Mouse (Mus musculus) MEL (cell line): ENCODE measurements around the gene Crygd. TPM values are rescaled to one million over a fixed set of nuclear protein-coding genes. Genes with fewer than 3 reads are reported as not detected.

Experiments
- DNase-seq: peaks from one replicate; pipeline ENCODE4 v3.0.0; 2011; ENCODE audit warnings: low read depth, low spot score
- H3K27ac ChIP-seq: 2 replicates; pipeline ENCODE4 v1.5.1; 2012; ENCODE audit warnings: low read depth, mild to moderate bottlenecking, control low read depth, low read length, moderate library complexity; ENCODE audit not compliant: control insufficient read depth
- H3K27me3 ChIP-seq, 2 experiments: fragments of 150-350 bp in 1 of 2; sonication (generic) in 1 of 2; 2 replicates each; pipeline ENCODE4 v1.6.1; 2012; ENCODE audit warnings: low read length in 2 of 2, mild to moderate bottlenecking in 2 of 2, improper control_type of control experiment in 1 of 2, moderate library complexity in 1 of 2; ENCODE audit not compliant: insufficient read depth in 2 of 2, control insufficient read depth in 1 of 2
- H3K36me3 ChIP-seq, 2 experiments: 2 replicates each; pipeline ENCODE4 v1.6.1; 2012 to 2014; ENCODE audit warnings: low read length in 2 of 2, improper control_type of control experiment in 1 of 2, inconsistent platforms in 1 of 2, mild to moderate bottlenecking in 1 of 2; ENCODE audit not compliant: insufficient read depth in 2 of 2, control insufficient read depth in 1 of 2
- H3K4me1 ChIP-seq, 2 experiments: fragments of 150-350 bp in 1 of 2; sonication (generic) in 1 of 2; 2 replicates each; pipeline ENCODE4 v1.6.1; 2012; ENCODE audit warnings: low read length in 2 of 2, improper control_type of control experiment in 1 of 2, mild to moderate bottlenecking in 1 of 2; ENCODE audit not compliant: insufficient read depth in 2 of 2, control insufficient read depth in 1 of 2
- H3K4me3 ChIP-seq, 2 experiments: fragments of 150-350 bp in 1 of 2; sonication (generic) in 1 of 2; 2 replicates each; pipeline ENCODE4 v1.5.1; 2012; ENCODE audit warnings: low read depth in 2 of 2, low read length in 2 of 2, mild to moderate bottlenecking in 2 of 2, moderate library complexity in 2 of 2, control low read depth in 1 of 2, improper control_type of control experiment in 1 of 2; ENCODE audit not compliant: control insufficient read depth in 1 of 2, insufficient read depth in 1 of 2
- H3K79me2 ChIP-seq: 2 replicates; pipeline ENCODE4 v1.6.1; 2012; ENCODE audit warnings: mild to moderate bottlenecking, low read length, moderate library complexity; ENCODE audit not compliant: control insufficient read depth, poor library complexity, insufficient read depth
- H3K9ac ChIP-seq: 2 replicates; pipeline ENCODE4 v1.6.1; 2012; ENCODE audit warnings: low read depth, mild to moderate bottlenecking, control low read depth, low read length, moderate library complexity; ENCODE audit not compliant: control insufficient read depth, poor library complexity, severe bottlenecking
- H3K9me3 ChIP-seq: fragments of 150-350 bp; sonication (generic); replicated peaks from 2 replicates; pipeline ENCODE4 v1.6.1; 2012; ENCODE audit warnings: mild to moderate bottlenecking, low read length, improper control_type of control experiment, moderate library complexity; ENCODE audit not compliant: insufficient read depth
- CHD2 ChIP-seq: IDR thresholded peaks from 2 replicates; pipeline ENCODE4 v1.6.1; 2011; ENCODE audit warnings: low read length, improper control_type of control experiment
- EP300 ChIP-seq, 2 experiments: IDR thresholded peaks; 2 replicates each; pipeline ENCODE4 v1.6.1; 2011; ENCODE audit warnings: improper control_type of control experiment in 2 of 2, low read length in 2 of 2, low read depth in 1 of 2, mild to moderate bottlenecking in 1 of 2
- ETS1 ChIP-seq: IDR thresholded peaks from 2 replicates; pipeline ENCODE4 v1.6.1; 2012; ENCODE audit warnings: low read depth, mild to moderate bottlenecking, inconsistent platforms, low read length, improper control_type of control experiment, moderate library complexity
- GABPA ChIP-seq: IDR thresholded peaks from 2 replicates; pipeline ENCODE4 v1.6.1; 2012; ENCODE audit warnings: low read depth, mild to moderate bottlenecking, inconsistent platforms, low read length, improper control_type of control experiment, moderate library complexity
- HCFC1 ChIP-seq: IDR thresholded peaks from 2 replicates; pipeline ENCODE4 v1.6.1; 2012; ENCODE audit warnings: low read depth, mild to moderate bottlenecking, inconsistent platforms, low read length, improper control_type of control experiment, moderate library complexity
- MAX ChIP-seq: IDR thresholded peaks from 2 replicates; pipeline ENCODE4 v1.6.1; 2011; ENCODE audit warnings: low read length, improper control_type of control experiment
- MEF2A ChIP-seq: IDR thresholded peaks from 2 replicates; pipeline ENCODE4 v1.6.1; 2014; ENCODE audit warnings: low read depth, mild to moderate bottlenecking, inconsistent platforms, low read length, improper control_type of control experiment; ENCODE audit not compliant: poor library complexity, insufficient replicate concordance, severe bottlenecking; ENCODE audit errors: extremely low read depth
- MXI1 ChIP-seq: IDR thresholded peaks from 2 replicates; pipeline ENCODE4 v1.6.1; 2011; ENCODE audit warnings: mild to moderate bottlenecking, low read depth, low read length, improper control_type of control experiment
- MYB ChIP-seq: IDR thresholded peaks from 2 replicates; pipeline ENCODE4 v1.6.1; 2011; ENCODE audit warnings: mild to moderate bottlenecking, low read depth, low read length, improper control_type of control experiment
- POLR2AphosphoS2 ChIP-seq: IDR thresholded peaks from 2 replicates; pipeline ENCODE4 v1.6.1; 2011; ENCODE audit warnings: low read length, improper control_type of control experiment
- TAL1 ChIP-seq: IDR thresholded peaks from 2 replicates; pipeline ENCODE4 v1.6.1; 2012; ENCODE audit warnings: mild to moderate bottlenecking, inconsistent platforms, low read length, moderate library complexity, mixed read lengths
- USF1 ChIP-seq: IDR thresholded peaks from 2 replicates; pipeline ENCODE4 v1.6.1; 2014; ENCODE audit warnings: low read depth, mild to moderate bottlenecking, inconsistent platforms, low read length, improper control_type of control experiment, moderate library complexity
- ZMIZ1 ChIP-seq: IDR thresholded peaks from 2 replicates; pipeline ENCODE4 v1.6.1; 2012; ENCODE audit warnings: low read depth, mild to moderate bottlenecking, inconsistent platforms, low read length, improper control_type of control experiment, moderate library complexity
- polyA plus RNA-seq, 2 experiments: library from polyadenylated mRNA; stranded (reverse) in 1 of 2; unstranded in 1 of 2; fragments of >175 nt in 1 of 2; fragments of >200 nt in 1 of 2; gene quantifications; 2 replicates each; pipeline versions ENCODE4 v1.2.1 to v1.2.4; 2012; ENCODE audit warnings: low replicate concordance in 2 of 2, low read depth in 1 of 2; ENCODE audit not compliant: insufficient read length in 2 of 2, insufficient read depth in 1 of 2, missing spikeins in 1 of 2
- total RNA-seq: library from RNA; depleted of rRNA; stranded (reverse); fragments of 300-350 nt; gene quantifications from 2 replicates; pipeline ENCODE4 v1.2.3, GENCODE M21; 2012; rRNA removed

The Crygd gene
- total RNA-seq (not detected in 2 replicates), polyA plus RNA-seq (not detected)

DNA sequence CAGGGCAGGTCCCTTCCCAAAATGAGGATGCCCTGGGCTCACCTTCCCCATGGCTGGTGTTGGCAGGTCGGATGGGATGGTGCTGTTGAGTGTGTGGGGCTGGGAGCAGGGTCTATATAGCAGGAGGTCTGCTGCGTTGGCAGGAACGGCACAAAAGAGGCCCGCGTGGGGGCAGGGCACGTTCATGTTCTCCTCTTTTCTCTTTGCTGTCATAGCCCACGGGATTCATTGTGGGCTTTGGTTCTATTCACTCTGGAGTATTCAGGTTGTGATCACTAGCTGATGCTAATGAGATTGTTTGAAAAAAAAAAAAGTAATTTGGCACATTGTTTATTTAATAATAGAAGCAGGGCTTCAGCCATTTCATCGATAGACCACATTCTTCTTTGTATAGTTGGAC, at the start of gene Crygd:
Gene Crygd, minus strand, starts transcription at position 101 of the 400 bp plus-strand sequence.
- Histone ChIP-seq H3K4me3 (no peak within 1 kb of the TSS), H3K27me3 (peaks cover 0 to 1% of the 10 kb centered on the region in 2 experiments; a peak in 1 of 4 replicates), H3K79me2 (no peaks in the 10 kb centered on the region), H3K27ac (no peak within 1 kb of the TSS), H3K4me1 (no peaks in the 10 kb centered on the region), H3K36me3 (no peaks in the 10 kb centered on the region), H3K9ac (no peak within 1 kb of the TSS), H3K9me3 (no peaks in the 10 kb centered on the region)
- no peak for DNase-seq
- no peak for TF ChIP-seq TAL1
- TF ChIP-seq ZMIZ1, result no peak
- TF ChIP-seq MAX, result no peak

DNA sequence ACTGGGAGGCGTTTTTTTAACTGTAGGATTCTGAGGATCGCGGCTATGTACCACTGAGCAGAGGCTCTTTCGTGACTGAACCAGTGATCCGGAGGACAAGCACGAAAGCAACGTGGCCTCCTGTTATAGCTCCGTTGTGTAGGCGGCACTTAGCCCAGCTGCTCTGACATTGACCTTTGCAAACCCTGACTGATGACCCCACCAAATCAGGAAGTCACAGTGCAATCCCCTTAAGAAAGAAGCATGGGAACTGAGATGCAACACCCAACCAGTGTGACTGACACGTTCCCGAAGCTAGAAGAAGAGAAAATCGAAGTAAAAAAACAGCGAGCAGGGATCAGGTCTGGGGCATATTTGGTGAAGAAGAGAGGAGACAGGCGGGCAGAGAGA, 49.5 kb upstream of the Crygd start:
- no peak for TF ChIP-seq ETS1
- TF ChIP-seq ZMIZ1, result no peak
- no peak for TF ChIP-seq TAL1
- no peak for TF ChIP-seq USF1
- TF ChIP-seq MEF2A, result no peak
- TF ChIP-seq MYB, result no peak
- TF ChIP-seq EP300 (IDR thresholded peaks at IDR 0.05; ENCODE audit: low read depth in 1 of 2, low read length in 2 of 2), result no peak
- TF ChIP-seq CHD2, result no peak
- TF ChIP-seq MXI1, result no peak
- TF ChIP-seq GABPA, result no peak
- no peak for TF ChIP-seq POLR2AphosphoS2
- TF ChIP-seq HCFC1, result no peak
- H3K9ac ChIP-seq, result no peak overlapping the region
- H3K27ac ChIP-seq, result no peak overlapping the region
- H3K36me3 ChIP-seq, result peaks cover 0 to 4% of the 10 kb centered on the region in 2 experiments; a peak in 2 of 4 replicates
- H3K9me3 ChIP-seq, result no peaks in the 10 kb centered on the region
- H3K79me2 ChIP-seq, result no peaks in the 10 kb centered on the region
- no peak overlapping the region for H3K4me3 ChIP-seq
- no peaks in the 10 kb centered on the region; a peak in 1 of 4 replicates for H3K27me3 ChIP-seq
- DNase-seq, result no peak
- peaks cover 0 to 5% of the 10 kb centered on the region in 2 experiments; a peak in 2 of 4 replicates for H3K4me1 ChIP-seq
